Mouse (Mus musculus): ENCODE measurements at regions not wholly inside any gene's neighbourhood (a gene's known extent, or its start where the extent isn't known, plus 50 kb on each side); places are given as distances from the start of the nearest gene placed in this dataset.

GRCm38 (mm10) chr12:10078341-10078740 is 291.4 kb upstream of the Nt5c1b start:
- TF ChIP-seq E2F4 (IDR thresholded peaks at IDR 0.05; ENCODE audit: insufficient read depth) (no peak), MYOG (IDR thresholded peaks at IDR 0.05; ENCODE audit: control insufficient read depth in 1 of 3, insufficient read depth in 1 of 3, insufficient read length in 2 of 3, low read depth in 2 of 3) (no peak)

Data from myocyte (in vitro differentiated cells).